Mouse (Mus musculus): ENCODE measurements at regions not wholly inside any gene's neighbourhood (a gene's known extent, or its start where the extent isn't known, plus 50 kb on each side); places are given as distances from the start of the nearest gene placed in this dataset.

GRCm38 (mm10) chr5:74880048-74880437, 164.5 kb downstream of the Chic2 start:
- no peak overlapping the region for H3K27ac ChIP-seq (replicated peaks)
- H3K36me3 ChIP-seq: no peaks in the 10 kb centered on the region
- peaks cover 58% of the 10 kb centered on the region for H3K27me3 ChIP-seq (ENCODE audit: low read depth, poor library complexity, severe bottlenecking)
- H3K4me3 ChIP-seq: no peak overlapping the region
- H3K9me3 ChIP-seq (replicated peaks): peaks cover 8% of the 10 kb centered on the region; the same call in 1 of the 2 replicates
- 72% methylated on average over 6 of the region's 6 CpGs for WGBS
- no peak for DNase-seq (ENCODE audit: low spot score)
- peaks cover 42% of the 10 kb centered on the region for H3K4me1 ChIP-seq

DNA sequence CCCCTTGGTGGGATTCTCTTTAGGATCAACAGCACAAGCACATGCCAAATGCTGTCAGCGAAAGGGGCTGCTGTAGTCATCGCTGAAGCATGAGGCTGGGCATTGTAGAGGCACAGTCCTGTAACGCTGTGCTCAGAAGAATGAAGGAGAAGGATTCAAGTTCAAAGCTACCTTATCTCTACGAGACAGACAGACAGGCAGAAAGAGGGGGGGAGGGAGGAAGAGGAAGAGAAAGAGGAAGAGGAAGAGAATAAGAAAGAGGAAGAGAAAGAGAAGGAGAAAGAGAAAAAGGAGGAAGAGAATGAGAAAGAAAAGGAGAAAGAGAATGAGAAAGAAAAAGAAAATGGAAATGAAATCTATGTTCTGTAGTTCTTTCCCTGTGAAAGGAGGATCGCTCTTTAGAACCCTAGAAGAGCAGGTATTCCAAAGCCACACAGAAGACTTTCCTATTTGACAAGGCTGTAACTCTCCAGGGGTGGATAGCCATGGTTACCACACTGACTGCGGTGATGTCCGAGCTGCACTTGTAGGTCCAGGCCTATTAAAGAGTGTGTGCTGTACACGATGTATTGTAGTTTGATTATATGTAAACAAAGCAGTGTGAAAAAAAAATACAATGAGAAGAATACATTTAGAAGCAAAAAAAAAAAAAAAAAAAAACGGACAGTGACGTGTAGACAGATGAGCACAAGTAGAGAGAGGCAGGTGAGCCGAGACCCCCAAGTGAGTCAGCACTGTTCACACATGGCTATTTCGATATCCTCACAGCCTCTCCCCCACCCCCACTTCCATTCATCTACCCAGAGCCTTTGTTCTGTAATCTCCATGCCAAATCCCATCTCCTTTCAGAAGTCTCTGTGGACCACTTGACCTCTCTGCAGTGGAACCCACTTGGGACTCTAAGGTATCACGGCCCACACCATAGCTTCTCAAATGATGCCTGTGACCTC, 165.2 kb downstream of the Chic2 start:
- H3K27ac ChIP-seq (replicated peaks): no peak overlapping the region
- peaks cover 2% of the 10 kb centered on the region; the same call in 1 of the 2 replicates for H3K9me3 ChIP-seq (replicated peaks)
- H3K27me3 ChIP-seq (ENCODE audit: low read depth, poor library complexity, severe bottlenecking): peaks cover 61% of the 10 kb centered on the region
- H3K36me3 ChIP-seq: no peaks in the 10 kb centered on the region
- no peak overlapping the region for H3K4me3 ChIP-seq
- 68% methylated on average over 13 of the region's 13 CpGs for WGBS
- peaks cover 49% of the 10 kb centered on the region for H3K4me1 ChIP-seq
- DNase-seq (ENCODE audit: low spot score): peak; percentile 39

- 0 out of 2 replicates have a peak overlapping the region, but pooled peaks have one; percentile 25 for H3K27ac ChIP-seq (replicated peaks)
- H3K4me1 ChIP-seq: peaks cover 51% of the 10 kb centered on the region
- H3K4me3 ChIP-seq: no peak overlapping the region
- DNase-seq (ENCODE audit: low spot score): no peak
- WGBS: 69% methylated on average over 5 of the region's 5 CpGs
- H3K27me3 ChIP-seq (ENCODE audit: low read depth, poor library complexity, severe bottlenecking): peaks cover 62% of the 10 kb centered on the region
- no peaks in the 10 kb centered on the region for H3K36me3 ChIP-seq
- H3K9me3 ChIP-seq (replicated peaks): no peaks in the 10 kb centered on the region
Measured at GRCm38 (mm10) chr5:74877595-74877994, 167.0 kb downstream of the Chic2 start.

DNA sequence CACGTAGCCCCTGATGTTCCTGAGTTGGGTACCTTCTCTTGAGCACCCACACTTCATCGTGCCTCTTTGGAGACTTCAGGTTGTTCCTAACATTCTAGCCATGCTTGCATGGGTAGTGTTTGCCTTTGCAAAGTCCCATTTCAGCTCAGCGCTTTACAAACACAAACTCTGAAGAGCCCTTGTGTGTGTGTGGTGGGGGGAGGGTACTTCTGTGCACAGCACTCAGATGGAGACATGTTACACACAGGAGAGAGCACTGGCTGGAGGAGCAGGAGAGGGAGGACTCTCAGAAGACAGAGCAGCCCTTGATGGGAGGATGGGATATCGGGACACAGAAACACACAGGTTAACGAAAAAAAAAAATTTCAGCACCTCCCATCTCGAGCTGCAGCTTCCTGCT, 167.4 kb downstream of the Chic2 start:
- Histone ChIP-seq H3K9me3 (replicated peaks) (no peaks in the 10 kb centered on the region), H3K36me3 (no peaks in the 10 kb centered on the region), H3K27me3 (ENCODE audit: low read depth, poor library complexity, severe bottlenecking) (peaks cover 58% of the 10 kb centered on the region), H3K27ac (replicated peaks) (no peak overlapping the region), H3K4me1 (peaks cover 51% of the 10 kb centered on the region), H3K4me3 (no peak overlapping the region)
- WGBS: 79% methylated on average over 6 of the region's 6 CpGs
- DNase-seq (ENCODE audit: low spot score): no peak

DNA sequence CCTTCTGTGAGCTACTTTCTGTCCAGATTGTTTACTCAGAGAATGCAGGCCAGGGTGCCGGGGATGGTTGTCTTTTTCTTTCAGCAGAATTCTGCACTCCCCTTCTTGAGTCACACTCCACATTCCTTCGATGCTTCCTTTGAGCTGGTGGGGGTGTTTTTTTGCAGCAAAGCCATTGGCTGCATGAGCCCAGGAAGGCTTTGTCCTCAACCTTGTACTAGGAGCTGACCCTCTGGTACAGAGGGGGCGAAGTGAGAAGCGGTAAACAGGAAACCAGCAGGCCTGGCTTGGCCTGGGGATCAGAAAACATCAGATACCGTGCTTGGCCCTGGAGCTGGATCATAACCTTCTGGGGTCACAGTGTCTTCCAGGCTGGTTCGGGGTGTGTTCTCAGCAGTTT, 169.9 kb downstream of the Chic2 start:
- H3K27ac ChIP-seq (replicated peaks): peak overlapping the region; percentile 46; the same call in 1 of the 2 replicates
- peaks cover 48% of the 10 kb centered on the region for H3K27me3 ChIP-seq (ENCODE audit: low read depth, poor library complexity, severe bottlenecking)
- H3K4me1 ChIP-seq: peaks cover 35% of the 10 kb centered on the region
- no peaks in the 10 kb centered on the region for H3K36me3 ChIP-seq
- DNase-seq (ENCODE audit: low spot score): no peak
- WGBS: 62% methylated on average over 6 of the region's 6 CpGs
- no peaks in the 10 kb centered on the region for H3K9me3 ChIP-seq (replicated peaks)
- no peak overlapping the region for H3K4me3 ChIP-seq

GRCm38 (mm10) chr5:74870615-74871014, 167.9 kb upstream of the Lnx1 start:
- 85% methylated on average over 12 of the region's 12 CpGs for WGBS
- H3K4me3 ChIP-seq: no peak overlapping the region
- no peak for DNase-seq (ENCODE audit: low spot score)
- peaks cover 11% of the 10 kb centered on the region for H3K4me1 ChIP-seq
- no peak overlapping the region for H3K27ac ChIP-seq (replicated peaks)
- no peaks in the 10 kb centered on the region for H3K36me3 ChIP-seq
- H3K9me3 ChIP-seq (replicated peaks): no peaks in the 10 kb centered on the region
- H3K27me3 ChIP-seq (ENCODE audit: low read depth, poor library complexity, severe bottlenecking): peaks cover 14% of the 10 kb centered on the region; the same call in 1 of the 2 replicates

GRCm38 (mm10) chr5:74867113-74867785, 164.5 kb upstream of the Lnx1 start:
- H3K4me1 ChIP-seq: no peaks in the 10 kb centered on the region
- H3K36me3 ChIP-seq: no peaks in the 10 kb centered on the region
- no peaks in the 10 kb centered on the region for H3K9me3 ChIP-seq (replicated peaks)
- no peak overlapping the region for H3K27ac ChIP-seq (replicated peaks)
- DNase-seq (ENCODE audit: low spot score): no peak
- no peaks in the 10 kb centered on the region for H3K27me3 ChIP-seq (ENCODE audit: low read depth, poor library complexity, severe bottlenecking)
- 96% methylated on average over 11 of the region's 11 CpGs for WGBS
- H3K4me3 ChIP-seq: no peak overlapping the region

DNA sequence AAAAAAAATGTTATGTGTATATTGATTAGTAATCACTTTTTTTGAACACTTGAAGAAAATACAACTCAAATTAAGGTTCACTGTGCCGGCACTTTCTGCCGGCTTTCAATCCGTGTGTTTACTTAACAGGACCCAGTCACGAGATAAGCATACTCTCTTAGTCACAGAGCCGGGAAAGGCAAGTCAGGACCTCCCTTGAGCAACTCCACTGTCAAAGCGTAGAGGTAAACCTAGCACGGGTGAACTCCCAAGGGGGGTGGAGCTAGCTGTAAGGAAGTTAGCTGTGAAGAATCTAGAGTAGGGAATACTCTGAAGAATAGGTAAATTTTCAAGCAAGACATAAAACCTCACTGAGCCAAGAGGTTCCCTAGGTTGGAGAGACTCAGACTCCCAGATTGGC, 164.0 kb upstream of the Lnx1 start:
- 71% methylated on average over 7 of the region's 7 CpGs for WGBS
- no peak for DNase-seq (ENCODE audit: low spot score)
- Histone ChIP-seq H3K36me3 (no peaks in the 10 kb centered on the region), H3K27ac (replicated peaks) (no peak overlapping the region), H3K9me3 (replicated peaks) (no peaks in the 10 kb centered on the region), H3K4me3 (no peak overlapping the region), H3K4me1 (no peaks in the 10 kb centered on the region), H3K27me3 (ENCODE audit: low read depth, poor library complexity, severe bottlenecking) (no peaks in the 10 kb centered on the region)

- Histone ChIP-seq H3K9me3 (replicated peaks) (no peaks in the 10 kb centered on the region), H3K27ac (replicated peaks) (no peak overlapping the region), H3K36me3 (no peaks in the 10 kb centered on the region), H3K4me1 (no peaks in the 10 kb centered on the region), H3K27me3 (ENCODE audit: low read depth, poor library complexity, severe bottlenecking) (no peaks in the 10 kb centered on the region), H3K4me3 (no peak overlapping the region)
- DNase-seq (ENCODE audit: low spot score): no peak
- WGBS: 93% methylated on average over 9 of the region's 9 CpGs
Measured at GRCm38 (mm10) chr5:74865446-74865845, 162.7 kb upstream of the Lnx1 start.

- WGBS: 86% methylated on average over 6 of the region's 6 CpGs
- Histone ChIP-seq H3K9me3 (replicated peaks) (no peaks in the 10 kb centered on the region), H3K4me1 (no peaks in the 10 kb centered on the region), H3K27me3 (ENCODE audit: low read depth, poor library complexity, severe bottlenecking) (no peaks in the 10 kb centered on the region), H3K36me3 (no peaks in the 10 kb centered on the region), H3K4me3 (no peak overlapping the region), H3K27ac (replicated peaks) (no peak overlapping the region)
- DNase-seq (ENCODE audit: low spot score): no peak
Measured at GRCm38 (mm10) chr5:74864540-74865157, 161.9 kb upstream of the Lnx1 start.

DNA sequence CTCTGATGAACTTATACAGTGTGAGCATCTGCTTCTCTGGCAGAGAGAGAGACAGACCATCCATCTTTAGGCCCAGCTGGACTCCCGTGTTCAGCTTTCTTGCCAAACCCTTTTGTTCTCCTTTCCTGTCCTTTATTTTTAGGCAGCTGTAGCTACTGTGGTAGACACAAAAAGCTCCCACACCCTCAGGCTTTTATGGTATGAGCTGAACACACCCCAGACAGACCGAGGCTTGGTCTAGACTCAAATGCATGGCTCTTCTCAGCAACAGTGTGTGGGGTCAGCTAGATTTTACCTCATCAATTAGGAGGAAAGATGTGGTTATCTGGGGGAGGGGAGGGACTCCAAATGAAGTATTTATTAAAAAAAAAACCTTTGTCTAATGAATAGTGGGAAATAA, 158.6 kb upstream of the Lnx1 start:
- Histone ChIP-seq H3K4me1 (no peaks in the 10 kb centered on the region), H3K27ac (replicated peaks) (no peak overlapping the region), H3K27me3 (ENCODE audit: low read depth, poor library complexity, severe bottlenecking) (no peaks in the 10 kb centered on the region), H3K4me3 (no peak overlapping the region), H3K9me3 (replicated peaks) (no peaks in the 10 kb centered on the region), H3K36me3 (no peaks in the 10 kb centered on the region)
- no peak for DNase-seq (ENCODE audit: low spot score)
- WGBS: 77% methylated on average over 2 of the region's 2 CpGs

DNA sequence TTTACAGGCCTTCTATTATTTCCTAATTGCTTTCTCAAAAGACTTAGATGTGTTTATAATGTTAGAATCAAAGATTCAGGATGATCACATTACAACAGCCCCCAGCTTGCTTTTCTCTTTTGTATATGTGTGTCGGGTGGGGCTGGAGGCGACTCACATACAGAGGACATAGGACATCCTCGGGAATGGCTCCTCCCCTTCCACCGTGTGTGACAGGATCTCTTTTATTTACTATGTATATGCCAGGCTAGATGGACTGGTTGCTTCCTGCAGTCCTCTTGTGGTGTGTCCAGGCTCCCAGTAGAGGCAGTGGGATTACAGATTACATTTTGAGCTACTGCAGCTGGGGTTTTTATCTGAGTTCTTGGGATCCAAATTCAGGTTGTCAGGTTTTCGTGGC, 155.1 kb upstream of the Lnx1 start:
- no peak for DNase-seq (ENCODE audit: low spot score)
- H3K9me3 ChIP-seq (replicated peaks): no peaks in the 10 kb centered on the region
- 86% methylated on average over 5 of the region's 5 CpGs for WGBS

GRCm38 (mm10) chr5:74857161-74857560, 154.4 kb upstream of the Lnx1 start:
- Histone ChIP-seq H3K27ac (replicated peaks) (no peak overlapping the region), H3K36me3 (no peaks in the 10 kb centered on the region), H3K9me3 (replicated peaks) (no peaks in the 10 kb centered on the region), H3K4me1 (no peaks in the 10 kb centered on the region), H3K27me3 (ENCODE audit: low read depth, poor library complexity, severe bottlenecking) (no peaks in the 10 kb centered on the region), H3K4me3 (no peak overlapping the region)
- DNase-seq (ENCODE audit: low spot score): no peak
- WGBS: 90% methylated on average over 11 of the region's 11 CpGs

More for the DNA sequence above, 155.1 kb upstream of the Lnx1 start:
- no peaks in the 10 kb centered on the region for H3K27me3 ChIP-seq (ENCODE audit: low read depth, poor library complexity, severe bottlenecking)
- no peaks in the 10 kb centered on the region for H3K4me1 ChIP-seq
- no peaks in the 10 kb centered on the region for H3K36me3 ChIP-seq
- H3K4me3 ChIP-seq: no peak overlapping the region
- H3K27ac ChIP-seq (replicated peaks): no peak overlapping the region

Data from midbrain, embryonic 10.5 days (tissue).